Mouse (Mus musculus) left cerebral cortex, adult 2 months (tissue): ENCODE data around the gene Trappc12. TPM values are rescaled to one million over a fixed set of nuclear protein-coding genes. Genes with fewer than 3 reads are reported as not detected.

Experiments
- DNase-seq, 2 experiments: peaks; one replicate each; pipeline ENCODE4 v3.0.0; 2021 to 2022; ENCODE audit warnings: low spot score in 2 of 2, mixed read lengths in 1 of 2; ENCODE audit errors: extremely low spot score in 1 of 2
- H3K27ac ChIP-seq: fragments of 200-600 bp; 2 replicates; pipeline ENCODE4 v1.8.1; 2022
- H3K4me3 ChIP-seq: fragments of 200-600 bp; 2 replicates; pipeline ENCODE4 v1.8.1; 2022
- CTCF ChIP-seq: fragments of 200-600 bp; IDR thresholded peaks from 2 replicates; pipeline ENCODE4 v1.8.1; 2022; ENCODE audit warnings: antibody characterized with exemption, mild to moderate bottlenecking, moderate library complexity
- intact Hi-C: fragments of 180-260 bp; cut with DNase I; formaldehyde crosslinking; loops from one replicate; pipeline ENCODE4 v1.15.1; 2025
- long read RNA-seq, 2 experiments: library from polyadenylated mRNA; stranded (forward); transcript quantifications; one replicate each; pipeline ENCODE4 v2.0.0; 2021; ENCODE audit warnings: borderline mapping rate in 2 of 2
- total RNA-seq, 2 experiments: library from RNA; stranded (reverse); gene quantifications; 2 replicates each; pipeline ENCODE4 v1.2.3; 2021

Trappc12 gene
- total RNA-seq: 10 to 100 TPM; 61.4 to 63.0 TPM
- long read RNA-seq, experiment 1, transcript Trappc12-201 (12 exons, 3,377 nt): major isoform, 53 of 103 reads
- long read RNA-seq, experiment 1, transcript Trappc12-202 (12 exons, 3,230 nt): minor isoform, 25 of 103 reads
- long read RNA-seq, experiment 1, partial matches to known transcripts: 8 of 103 reads
- long read RNA-seq, experiment 1, other reads (novel, unspliced or antisense): 16 of 103 reads
- long read RNA-seq, experiment 2, transcript Trappc12-201 (12 exons, 3,377 nt): major isoform, 33 of 70 reads
- long read RNA-seq, experiment 2, transcript Trappc12-202 (12 exons, 3,230 nt): minor isoform, 19 of 70 reads
- long read RNA-seq, experiment 2, partial matches to known transcripts: 9 of 70 reads
- long read RNA-seq, experiment 2, other reads (novel, unspliced or antisense): 9 of 70 reads

- peak within 1 kb of the TSS; percentile 86 for H3K4me3 ChIP-seq
- DNase-seq: peak; percentile 79 to 86
- peak within 1 kb of the TSS; percentile 81 for H3K27ac ChIP-seq
- TF ChIP-seq CTCF: no peak
- intact Hi-C loops: loop anchor here (1.0 to 5.0 kb wide), 3 partner anchors 48 to 161 kb away; no protein-coding TSS in a partner anchor
These were observed at the start of gene Trappc12 for GRCm38 (mm10) chr12:28750021-28750633. Gene Trappc12, minus strand, starts transcription at chr12:28750472.

- TF ChIP-seq CTCF: no peak
- no peak for DNase-seq
- no peak overlapping the region for H3K4me3 ChIP-seq
- intact Hi-C loops: no loop called here
- H3K27ac ChIP-seq: no peak overlapping the region
These were observed 49.6 kb upstream of the Trappc12 start for GRCm38 (mm10) chr12:28799798-28800411.

- Histone ChIP-seq H3K4me3 (no peak overlapping the region), H3K27ac (peak overlapping the region; percentile 6; the same call in 1 of the 2 replicates)
- no peak for DNase-seq
- intact Hi-C loops: no loop called here
- no peak for TF ChIP-seq CTCF
These were observed 46.7 kb upstream of the Trappc12 start for GRCm38 (mm10) chr12:28796881-28797420.

GRCm38 (mm10) chr12:28795041-28795440 lies 44.8 kb upstream of the Trappc12 start:
- no peak for TF ChIP-seq CTCF
- Histone ChIP-seq H3K27ac (peak overlapping the region; percentile 32; the same call in 1 of the 2 replicates), H3K4me3 (no peak overlapping the region)
- intact Hi-C loops: no loop called here
- DNase-seq: no peak

- TF ChIP-seq CTCF: no peak
- H3K27ac ChIP-seq: peak overlapping the region; percentile 72
- intact Hi-C loops: no loop called here
- H3K4me3 ChIP-seq: no peak overlapping the region
- DNase-seq: peak in 1 of 2 experiments; percentile 56
These were observed 43.4 kb upstream of the Trappc12 start for GRCm38 (mm10) chr12:28793715-28794114.

- H3K27ac ChIP-seq: no peak overlapping the region
- intact Hi-C loops: no loop called here
- no peak overlapping the region for H3K4me3 ChIP-seq
- DNase-seq: no peak
- no peak for TF ChIP-seq CTCF
These were observed 42.3 kb upstream of the Trappc12 start for GRCm38 (mm10) chr12:28792613-28793012.

- Histone ChIP-seq H3K4me3 (no peak overlapping the region), H3K27ac (no peak overlapping the region)
- intact Hi-C loops: no loop called here
- TF ChIP-seq CTCF: no peak
- no peak for DNase-seq
These were observed 36.0 kb upstream of the Trappc12 start for GRCm38 (mm10) chr12:28786310-28786709.

- Histone ChIP-seq H3K27ac (no peak overlapping the region), H3K4me3 (no peak overlapping the region)
- no peak for DNase-seq
- no peak for TF ChIP-seq CTCF
- intact Hi-C loops: no loop called here
These were observed 35.0 kb upstream of the Trappc12 start for GRCm38 (mm10) chr12:28785299-28785698.

- intact Hi-C loops: loop anchor here (5.0 kb wide), 1 partner anchor 73 kb away; no protein-coding TSS in a partner anchor
- peak overlapping the region; percentile 76 for H3K27ac ChIP-seq
These were observed 34.6 kb upstream of the Trappc12 start for GRCm38 (mm10) chr12:28784864-28785263.

GRCm38 (mm10) chr12:28784355-28784754 lies 34.1 kb upstream of the Trappc12 start:
- TF ChIP-seq CTCF: peak; percentile 51
- no peak overlapping the region for H3K4me3 ChIP-seq
- DNase-seq: peak; percentile 38 to 45
- intact Hi-C loops: loop anchor here (5.0 kb wide), 1 partner anchor 72 kb away; no protein-coding TSS in a partner anchor
- peak overlapping the region; percentile 76 for H3K27ac ChIP-seq

More at GRCm38 (mm10) chr12:28784864-28785263, 34.6 kb upstream of the Trappc12 start:
- TF ChIP-seq CTCF: no peak
- no peak overlapping the region for H3K4me3 ChIP-seq
- no peak for DNase-seq

- no peak for DNase-seq
- intact Hi-C loops: loop anchor here (5.0 kb wide), 1 partner anchor 70 kb away; no protein-coding TSS in a partner anchor
- TF ChIP-seq CTCF: no peak
- no peak overlapping the region for H3K4me3 ChIP-seq
- H3K27ac ChIP-seq: no peak overlapping the region; the same call in 1 of the 2 replicates
These were observed 32.4 kb upstream of the Trappc12 start for GRCm38 (mm10) chr12:28782637-28783036.
